Mouse (Mus musculus) liver, embryonic 12.5 days (tissue): ENCODE measurements around the gene Ccdc33. TPM values are rescaled to one million over a fixed set of nuclear protein-coding genes. Genes with fewer than 3 reads are reported as not detected.

ENCODE experiments used
- ATAC-seq: fragments of 200-750 bp; cut with Nextera tagmentation; 2 replicates; pipeline ENCODE4 v1.8.0; 2017; ENCODE audit warnings: moderate number of reproducible peaks, mild to moderate bottlenecking, moderate library complexity
- H3K27ac ChIP-seq: fragments of 300-500 bp; sonication (generic); 2 replicates; pipeline ENCODE4 v1.5.1; 2016; ENCODE audit warnings: mild to moderate bottlenecking
- H3K27me3 ChIP-seq: fragments of 300-500 bp; sonication (generic); replicated peaks from 2 replicates; pipeline ENCODE4 v1.6.1; 2016; ENCODE audit warnings: mild to moderate bottlenecking, moderate library complexity
- H3K36me3 ChIP-seq: fragments of 300-500 bp; sonication (generic); 2 replicates; pipeline ENCODE4 v1.6.1; 2016; ENCODE audit warnings: mild to moderate bottlenecking, moderate library complexity
- H3K4me1 ChIP-seq: fragments of 300-500 bp; sonication (generic); 2 replicates; pipeline ENCODE4 v1.6.1; 2016
- H3K4me2 ChIP-seq: fragments of 300-500 bp; sonication (generic); 2 replicates; pipeline ENCODE4 v1.6.1; 2016; ENCODE audit warnings: mild to moderate bottlenecking, moderate library complexity
- H3K4me3 ChIP-seq: fragments of 300-500 bp; sonication (generic); 2 replicates; pipeline ENCODE4 v1.5.1; 2016; ENCODE audit warnings: mild to moderate bottlenecking, moderate library complexity
- H3K9ac ChIP-seq: fragments of 300-500 bp; sonication (generic); 2 replicates; pipeline ENCODE4 v1.6.1; 2016; ENCODE audit warnings: mild to moderate bottlenecking, moderate library complexity
- H3K9me3 ChIP-seq: fragments of 300-500 bp; sonication (generic); replicated peaks from 2 replicates; pipeline ENCODE4 v1.6.1; 2016; ENCODE audit warnings: mild to moderate bottlenecking, moderate library complexity
- WGBS: fragments of 180-500 bp; shearing (Covaris S2); methylation state at CpG from one replicate; pipeline ENCODE4 v1.1.7; 2016; ENCODE audit not compliant: insufficient replicate concordance; 5-methylcytosine and 5-hydroxymethylcytosine counted together
- polyA plus RNA-seq: library from polyadenylated mRNA; unstranded; fragments of >200 nt; fragmentation: Nextera tagmentation; extraction: Ambion mirVana; gene quantifications from 2 replicates; pipeline ENCODE4 v1.2.1, GENCODE M21; 2016

Ccdc33 gene
- polyA plus RNA-seq, 1 experiment from 2014 or later, result not detected

GRCm38 (mm10) chr9:58054032-58054431 lies 64.6 kb downstream of the Ccdc33 start:
- no peak for ATAC-seq
- H3K4me3 ChIP-seq, result no peak overlapping the region
- no peak overlapping the region for H3K9ac ChIP-seq
- peaks cover 37% of the 10 kb centered on the region for H3K27me3 ChIP-seq
- no peak overlapping the region for H3K4me2 ChIP-seq
- 80% methylated on average over 1 of the region's 1 CpGs for WGBS
- no peaks in the 10 kb centered on the region for H3K36me3 ChIP-seq
- H3K4me1 ChIP-seq, result no peaks in the 10 kb centered on the region
- H3K27ac ChIP-seq, result no peak overlapping the region
- H3K9me3 ChIP-seq, result no peaks in the 10 kb centered on the region

GRCm38 (mm10) chr9:58053544-58053943 lies 65.1 kb downstream of the Ccdc33 start:
- Histone ChIP-seq H3K4me3 (no peak overlapping the region), H3K4me2 (no peak overlapping the region), H3K36me3 (no peaks in the 10 kb centered on the region), H3K27ac (no peak overlapping the region), H3K4me1 (no peaks in the 10 kb centered on the region), H3K27me3 (peaks cover 42% of the 10 kb centered on the region), H3K9me3 (no peaks in the 10 kb centered on the region), H3K9ac (no peak overlapping the region)
- no peak for ATAC-seq
- WGBS, result 26% methylated on average over 3 of the region's 3 CpGs

- H3K27ac ChIP-seq, result no peak overlapping the region
- H3K9ac ChIP-seq, result no peak overlapping the region
- H3K4me2 ChIP-seq, result no peak overlapping the region
- peaks cover 46% of the 10 kb centered on the region for H3K27me3 ChIP-seq
- ATAC-seq, result no peak
- no peaks in the 10 kb centered on the region for H3K36me3 ChIP-seq
- H3K4me1 ChIP-seq, result no peaks in the 10 kb centered on the region
- no peak overlapping the region for H3K4me3 ChIP-seq
- H3K9me3 ChIP-seq, result no peaks in the 10 kb centered on the region
- 14% methylated on average over 3 of the region's 3 CpGs for WGBS
Measured at GRCm38 (mm10) chr9:58053102-58053501, 65.5 kb downstream of the Ccdc33 start.

- Histone ChIP-seq H3K9ac (no peak overlapping the region), H3K9me3 (no peaks in the 10 kb centered on the region), H3K27ac (no peak overlapping the region), H3K27me3 (peaks cover 51% of the 10 kb centered on the region), H3K4me2 (no peak overlapping the region), H3K36me3 (no peaks in the 10 kb centered on the region), H3K4me1 (no peaks in the 10 kb centered on the region), H3K4me3 (no peak overlapping the region)
- WGBS, result 24% methylated on average over 5 of the region's 5 CpGs
- ATAC-seq, result no peak
Measured at GRCm38 (mm10) chr9:58051937-58052336, 66.7 kb downstream of the Ccdc33 start.

- Histone ChIP-seq H3K36me3 (no peaks in the 10 kb centered on the region), H3K9ac (no peak overlapping the region), H3K4me3 (no peak overlapping the region), H3K4me1 (no peaks in the 10 kb centered on the region), H3K27ac (no peak overlapping the region), H3K9me3 (no peaks in the 10 kb centered on the region), H3K27me3 (peaks cover 67% of the 10 kb centered on the region), H3K4me2 (no peak overlapping the region)
- 51% methylated on average over 7 of the region's 7 CpGs for WGBS
- ATAC-seq, result no peak
Measured at GRCm38 (mm10) chr9:58049861-58050260, 68.8 kb downstream of the Ccdc33 start.

- no peak overlapping the region for H3K4me3 ChIP-seq
- H3K9ac ChIP-seq, result no peak overlapping the region
- peaks cover 74% of the 10 kb centered on the region for H3K27me3 ChIP-seq
- H3K36me3 ChIP-seq, result no peaks in the 10 kb centered on the region
- WGBS, result 45% methylated on average over 6 of the region's 6 CpGs
- no peak overlapping the region for H3K27ac ChIP-seq
- H3K9me3 ChIP-seq, result no peaks in the 10 kb centered on the region
- no peak overlapping the region for H3K4me2 ChIP-seq
- H3K4me1 ChIP-seq, result no peaks in the 10 kb centered on the region
- ATAC-seq, result no peak
Measured at GRCm38 (mm10) chr9:58049186-58049585, 69.4 kb downstream of the Ccdc33 start.

- H3K4me3 ChIP-seq, result no peak overlapping the region
- peaks cover 74% of the 10 kb centered on the region for H3K27me3 ChIP-seq
- no peak overlapping the region for H3K4me2 ChIP-seq
- 36% methylated on average over 6 of the region's 6 CpGs for WGBS
- no peaks in the 10 kb centered on the region for H3K4me1 ChIP-seq
- no peaks in the 10 kb centered on the region for H3K9me3 ChIP-seq
- no peak overlapping the region for H3K9ac ChIP-seq
- no peaks in the 10 kb centered on the region for H3K36me3 ChIP-seq
- no peak for ATAC-seq
- no peak overlapping the region for H3K27ac ChIP-seq
Measured at GRCm38 (mm10) chr9:58048621-58049020, 70.0 kb downstream of the Ccdc33 start.

- no peak for ATAC-seq
- no peak overlapping the region for H3K4me3 ChIP-seq
- H3K27ac ChIP-seq, result no peak overlapping the region
- H3K9me3 ChIP-seq, result no peaks in the 10 kb centered on the region
- H3K4me2 ChIP-seq, result no peak overlapping the region
- H3K9ac ChIP-seq, result no peak overlapping the region
- WGBS, result 27% methylated on average over 10 of the region's 10 CpGs
- H3K4me1 ChIP-seq, result no peaks in the 10 kb centered on the region
- H3K27me3 ChIP-seq, result peaks cover 74% of the 10 kb centered on the region
- H3K36me3 ChIP-seq, result no peaks in the 10 kb centered on the region
Measured at GRCm38 (mm10) chr9:58047061-58047460, 71.6 kb downstream of the Ccdc33 start.

- WGBS, result 32% methylated on average over 4 of the region's 4 CpGs
- Histone ChIP-seq H3K4me3 (no peak overlapping the region), H3K9me3 (no peaks in the 10 kb centered on the region), H3K4me1 (no peaks in the 10 kb centered on the region), H3K36me3 (no peaks in the 10 kb centered on the region), H3K27me3 (peaks cover 62% of the 10 kb centered on the region), H3K4me2 (no peak overlapping the region), H3K27ac (no peak overlapping the region), H3K9ac (no peak overlapping the region)
- no peak for ATAC-seq
Measured at GRCm38 (mm10) chr9:58045646-58046045, 73.0 kb downstream of the Ccdc33 start.

- Histone ChIP-seq H3K27me3 (peaks cover 54% of the 10 kb centered on the region), H3K36me3 (no peaks in the 10 kb centered on the region), H3K27ac (no peak overlapping the region), H3K9me3 (no peaks in the 10 kb centered on the region), H3K4me3 (no peak overlapping the region), H3K4me2 (no peak overlapping the region), H3K9ac (no peak overlapping the region), H3K4me1 (no peaks in the 10 kb centered on the region)
- 38% methylated on average over 10 of the region's 10 CpGs for WGBS
- ATAC-seq, result no peak
Measured at GRCm38 (mm10) chr9:58044828-58045227, 73.8 kb downstream of the Ccdc33 start.

- no peaks in the 10 kb centered on the region for H3K36me3 ChIP-seq
- H3K27me3 ChIP-seq, result peaks cover 50% of the 10 kb centered on the region
- 70% methylated on average over 10 of the region's 10 CpGs for WGBS
- no peak overlapping the region for H3K4me3 ChIP-seq
- H3K9ac ChIP-seq, result no peak overlapping the region
- no peak overlapping the region for H3K27ac ChIP-seq
- H3K9me3 ChIP-seq, result no peaks in the 10 kb centered on the region
- ATAC-seq, result no peak
- no peaks in the 10 kb centered on the region for H3K4me1 ChIP-seq
- H3K4me2 ChIP-seq, result no peak overlapping the region
Measured at GRCm38 (mm10) chr9:58043496-58044017, 75.1 kb downstream of the Ccdc33 start.

- no peak for ATAC-seq
- no peak overlapping the region for H3K9ac ChIP-seq
- peaks cover 49% of the 10 kb centered on the region for H3K27me3 ChIP-seq
- no peaks in the 10 kb centered on the region for H3K4me1 ChIP-seq
- H3K4me2 ChIP-seq, result no peak overlapping the region
- 52% methylated on average over 10 of the region's 10 CpGs for WGBS
- no peak overlapping the region for H3K4me3 ChIP-seq
- no peaks in the 10 kb centered on the region for H3K9me3 ChIP-seq
- H3K27ac ChIP-seq, result no peak overlapping the region
- H3K36me3 ChIP-seq, result no peaks in the 10 kb centered on the region
Measured at GRCm38 (mm10) chr9:58042391-58042790, 76.2 kb downstream of the Ccdc33 start.

GRCm38 (mm10) chr9:58040977-58041376 lies 77.6 kb downstream of the Ccdc33 start:
- ATAC-seq, result no peak
- Histone ChIP-seq H3K4me3 (no peak overlapping the region), H3K4me1 (no peaks in the 10 kb centered on the region), H3K9me3 (no peaks in the 10 kb centered on the region), H3K36me3 (no peaks in the 10 kb centered on the region), H3K27me3 (peaks cover 48% of the 10 kb centered on the region), H3K27ac (no peak overlapping the region), H3K9ac (no peak overlapping the region), H3K4me2 (no peak overlapping the region)
- WGBS, result 50% methylated on average over 4 of the region's 4 CpGs
